Mouse (Mus musculus) heart, embryonic 12.5 days (tissue): Measurements from ENCODE around the gene Slc39a8. TPM values are rescaled to one million over a fixed set of nuclear protein-coding genes. Genes with fewer than 3 reads are reported as not detected.

Experiments
- ATAC-seq: fragments of 200-750 bp; cut with Nextera tagmentation; 2 replicates; pipeline ENCODE4 v1.8.0; 2017; ENCODE audit warnings: moderate TSS enrichment, moderate library complexity; ENCODE audit not compliant: insufficient number of reproducible peaks, low FRiP score
- H3K27ac ChIP-seq: fragments of 300-500 bp; sonication (generic); 2 replicates; pipeline ENCODE4 v1.5.1; 2016; ENCODE audit warnings: mild to moderate bottlenecking, moderate library complexity; ENCODE audit not compliant: poor library complexity, severe bottlenecking
- H3K27me3 ChIP-seq: fragments of 300-500 bp; sonication (generic); replicated peaks from 2 replicates; pipeline ENCODE4 v1.6.1; 2016; ENCODE audit warnings: mild to moderate bottlenecking, moderate library complexity
- H3K36me3 ChIP-seq: fragments of 300-500 bp; sonication (generic); 2 replicates; pipeline ENCODE4 v1.6.1; 2016; ENCODE audit warnings: mild to moderate bottlenecking, moderate library complexity
- H3K4me1 ChIP-seq: fragments of 300-500 bp; sonication (generic); replicated peaks from 2 replicates; pipeline ENCODE4 v1.6.1; 2016; ENCODE audit warnings: mild to moderate bottlenecking
- H3K4me2 ChIP-seq: fragments of 300-500 bp; sonication (generic); 2 replicates; pipeline ENCODE4 v1.6.1; 2016; ENCODE audit warnings: mild to moderate bottlenecking, moderate library complexity
- H3K4me3 ChIP-seq: fragments of 300-500 bp; sonication (generic); 2 replicates; pipeline ENCODE4 v1.5.1; 2016; ENCODE audit warnings: mild to moderate bottlenecking
- H3K9ac ChIP-seq: fragments of 300-500 bp; sonication (generic); 2 replicates; pipeline ENCODE4 v1.6.1; 2016; ENCODE audit warnings: mild to moderate bottlenecking, moderate library complexity
- H3K9me3 ChIP-seq: fragments of 300-500 bp; sonication (generic); replicated peaks from 2 replicates; pipeline ENCODE4 v1.6.1; 2016; ENCODE audit warnings: mild to moderate bottlenecking, moderate library complexity
- WGBS: fragments of 180-500 bp; shearing (Covaris S2); methylation state at CpG from one replicate; pipeline ENCODE4 v1.1.7; 2016; 5-methylcytosine and 5-hydroxymethylcytosine counted together
- polyA plus RNA-seq: library from polyadenylated mRNA; unstranded; fragments of >200 nt; fragmentation: Nextera tagmentation; extraction: Ambion mirVana; gene quantifications from 2 replicates; pipeline ENCODE4 v1.2.1, GENCODE M21; 2016

Gene Slc39a8
- polyA plus RNA-seq, 1 experiment from 2014 or later: 36.5 TPM

- Histone ChIP-seq H3K9ac (no peak overlapping the region), H3K4me1 (peaks cover 22% of the 10 kb centered on the region), H3K36me3 (no peaks in the 10 kb centered on the region), H3K27ac (no peak overlapping the region), H3K4me2 (no peak overlapping the region), H3K9me3 (no peaks in the 10 kb centered on the region), H3K27me3 (no peaks in the 10 kb centered on the region), H3K4me3 (no peak overlapping the region)
- WGBS: 74% methylated on average over 7 of the region's 7 CpGs
- ATAC-seq: no peak
These were observed 20.8 kb downstream of the Slc39a8 start for GRCm38 (mm10) chr3:135845860-135846259.

- no peak overlapping the region for H3K4me3 ChIP-seq
- H3K27me3 ChIP-seq: no peaks in the 10 kb centered on the region
- no peaks in the 10 kb centered on the region for H3K36me3 ChIP-seq
- ATAC-seq: no peak
- WGBS: 75% methylated on average over 2 of the region's 2 CpGs
- peaks cover 16% of the 10 kb centered on the region for H3K4me1 ChIP-seq
- no peak overlapping the region for H3K9ac ChIP-seq
- no peak overlapping the region for H3K4me2 ChIP-seq
- H3K27ac ChIP-seq: no peak overlapping the region
- no peaks in the 10 kb centered on the region for H3K9me3 ChIP-seq
These were observed 26.5 kb downstream of the Slc39a8 start for GRCm38 (mm10) chr3:135851607-135852006.

- H3K4me1 ChIP-seq: peaks cover 16% of the 10 kb centered on the region
These were observed 28.7 kb downstream of the Slc39a8 start for GRCm38 (mm10) chr3:135853604-135854297.

GRCm38 (mm10) chr3:135854298-135854984, 29.4 kb downstream of the Slc39a8 start:
- H3K9ac ChIP-seq: no peak overlapping the region
- WGBS: 65% methylated on average over 14 of the region's 14 CpGs
- 0 out of 2 replicates have a peak overlapping the region, but pooled peaks have one; percentile 10 for H3K4me2 ChIP-seq
- H3K27ac ChIP-seq: no peak overlapping the region; the same call in 1 of the 2 replicates
- peak; percentile 96 for ATAC-seq
- peaks cover 16% of the 10 kb centered on the region for H3K4me1 ChIP-seq
- no peaks in the 10 kb centered on the region for H3K27me3 ChIP-seq
- H3K4me3 ChIP-seq: no peak overlapping the region
- no peaks in the 10 kb centered on the region for H3K9me3 ChIP-seq
- H3K36me3 ChIP-seq: 0 out of 2 replicates have a peak, but pooled peaks cover 6% of the 10 kb centered on the region

More at GRCm38 (mm10) chr3:135853604-135854297, 28.7 kb downstream of the Slc39a8 start:
- Histone ChIP-seq H3K27me3 (no peaks in the 10 kb centered on the region), H3K4me3 (no peak overlapping the region), H3K36me3 (0 out of 2 replicates have a peak, but pooled peaks cover 4% of the 10 kb centered on the region), H3K9ac (no peak overlapping the region), H3K4me2 (no peak overlapping the region), H3K27ac (no peak overlapping the region), H3K9me3 (no peaks in the 10 kb centered on the region)
- 84% methylated on average over 10 of the region's 10 CpGs for WGBS
- ATAC-seq: no peak

- Histone ChIP-seq H3K9me3 (no peaks in the 10 kb centered on the region), H3K36me3 (0 out of 2 replicates have a peak, but pooled peaks cover 6% of the 10 kb centered on the region), H3K27ac (peak overlapping the region; percentile 11; the same call in 1 of the 2 replicates), H3K27me3 (no peaks in the 10 kb centered on the region), H3K4me1 (peaks cover 16% of the 10 kb centered on the region), H3K9ac (no peak overlapping the region), H3K4me3 (no peak overlapping the region), H3K4me2 (0 out of 2 replicates have a peak overlapping the region, but pooled peaks have one; percentile 10)
- 45% methylated on average over 6 of the region's 6 CpGs for WGBS
- ATAC-seq: peak; percentile 26; the same call in 1 of the 2 replicates
These were observed 29.9 kb downstream of the Slc39a8 start for GRCm38 (mm10) chr3:135854985-135855340.

GRCm38 (mm10) chr3:135856303-135856702, 31.2 kb downstream of the Slc39a8 start:
- ATAC-seq: no peak
- Histone ChIP-seq H3K4me1 (peaks cover 16% of the 10 kb centered on the region), H3K27me3 (no peaks in the 10 kb centered on the region), H3K9me3 (no peaks in the 10 kb centered on the region), H3K4me2 (no peak overlapping the region), H3K36me3 (0 out of 2 replicates have a peak, but pooled peaks cover 10% of the 10 kb centered on the region), H3K9ac (no peak overlapping the region), H3K4me3 (no peak overlapping the region), H3K27ac (no peak overlapping the region)
- 49% methylated on average over 1 of the region's 1 CpGs for WGBS

GRCm38 (mm10) chr3:135857134-135857533, 32.1 kb downstream of the Slc39a8 start:
- H3K27me3 ChIP-seq: no peaks in the 10 kb centered on the region
- no peak overlapping the region for H3K4me2 ChIP-seq
- ATAC-seq: no peak
- peaks cover 16% of the 10 kb centered on the region for H3K4me1 ChIP-seq
- no peak overlapping the region for H3K4me3 ChIP-seq
- H3K9me3 ChIP-seq: no peaks in the 10 kb centered on the region
- no peak overlapping the region for H3K9ac ChIP-seq
- WGBS: 88% methylated on average over 5 of the region's 5 CpGs
- H3K27ac ChIP-seq: no peak overlapping the region
- H3K36me3 ChIP-seq: 0 out of 2 replicates have a peak, but pooled peaks cover 10% of the 10 kb centered on the region

- WGBS: 84% methylated on average over 5 of the region's 5 CpGs
- H3K9ac ChIP-seq: no peak overlapping the region
- 0 out of 2 replicates have a peak, but pooled peaks cover 10% of the 10 kb centered on the region for H3K36me3 ChIP-seq
- H3K4me1 ChIP-seq: peaks cover 13% of the 10 kb centered on the region
- H3K4me2 ChIP-seq: no peak overlapping the region
- no peak for ATAC-seq
- H3K27me3 ChIP-seq: no peaks in the 10 kb centered on the region
- H3K27ac ChIP-seq: no peak overlapping the region
- H3K4me3 ChIP-seq: no peak overlapping the region
- H3K9me3 ChIP-seq: no peaks in the 10 kb centered on the region
These were observed 34.4 kb downstream of the Slc39a8 start for GRCm38 (mm10) chr3:135859431-135859830.

- no peak overlapping the region for H3K4me3 ChIP-seq
- H3K4me2 ChIP-seq: no peak overlapping the region
- H3K27me3 ChIP-seq: no peaks in the 10 kb centered on the region
- H3K9ac ChIP-seq: no peak overlapping the region
- no peak for ATAC-seq
- no peak overlapping the region for H3K27ac ChIP-seq
- H3K4me1 ChIP-seq: no peaks in the 10 kb centered on the region
- no peaks in the 10 kb centered on the region for H3K9me3 ChIP-seq
- WGBS: 47% methylated on average over 9 of the region's 9 CpGs
- H3K36me3 ChIP-seq: 0 out of 2 replicates have a peak, but pooled peaks cover 10% of the 10 kb centered on the region
These were observed 37.7 kb downstream of the Slc39a8 start for GRCm38 (mm10) chr3:135862804-135863203.

GRCm38 (mm10) chr3:135869041-135869440, 44.0 kb downstream of the Slc39a8 start:
- no peak overlapping the region for H3K27ac ChIP-seq
- H3K9me3 ChIP-seq: no peaks in the 10 kb centered on the region
- WGBS: 68% methylated on average over 4 of the region's 4 CpGs
- H3K4me1 ChIP-seq: no peaks in the 10 kb centered on the region
- no peak overlapping the region for H3K9ac ChIP-seq
- H3K4me2 ChIP-seq: no peak overlapping the region
- no peak for ATAC-seq
- H3K4me3 ChIP-seq: no peak overlapping the region
- no peaks in the 10 kb centered on the region for H3K27me3 ChIP-seq
- no peaks in the 10 kb centered on the region for H3K36me3 ChIP-seq

GRCm38 (mm10) chr3:135872325-135872724, 47.2 kb downstream of the Slc39a8 start:
- Histone ChIP-seq H3K36me3 (no peaks in the 10 kb centered on the region), H3K9me3 (no peaks in the 10 kb centered on the region), H3K9ac (no peak overlapping the region), H3K4me3 (no peak overlapping the region), H3K4me2 (no peak overlapping the region), H3K27me3 (no peaks in the 10 kb centered on the region), H3K27ac (no peak overlapping the region), H3K4me1 (no peaks in the 10 kb centered on the region)
- ATAC-seq: no peak
- WGBS: 87% methylated on average over 5 of the region's 5 CpGs
